Mouse (Mus musculus) kidney, postnatal 14 days (tissue): ENCODE measurements around the gene Stat5b.
A peak's percentile ranks its signal among the peaks of the same experiment; 100 is the strongest.

Source experiments
- DNase-seq: peaks from one replicate; pipeline ENCODE4 v3.0.0; 2022; ENCODE audit warnings: mixed read lengths

The Stat5b gene

GRCm38 (mm10) chr11:100865618-100866017 lies 15.1 kb upstream of the Stat5b start:
- no peak for DNase-seq

GRCm38 (mm10) chr11:100863141-100863540 lies 12.6 kb upstream of the Stat5b start:
- DNase-seq: no peak

GRCm38 (mm10) chr11:100861836-100862235 lies 11.3 kb upstream of the Stat5b start:
- no peak for DNase-seq

GRCm38 (mm10) chr11:100861335-100861734 lies 10.8 kb upstream of the Stat5b start:
- no peak for DNase-seq

- DNase-seq: peak; percentile 91
These were observed 9.9 kb upstream of the Stat5b start for GRCm38 (mm10) chr11:100860198-100861048.

- DNase-seq: no peak
These were observed 9.1 kb upstream of the Stat5b start for GRCm38 (mm10) chr11:100859579-100860075.

GRCm38 (mm10) chr11:100858935-100859578 lies 8.5 kb upstream of the Stat5b start, which contains the start of gene Stat5a:
Gene Stat5a (plus strand): TSS chr11:100859351.
- peak; percentile 91 for DNase-seq

GRCm38 (mm10) chr11:100857960-100858359 lies 7.4 kb upstream of the Stat5b start:
- DNase-seq: no peak

- no peak for DNase-seq
These were observed 4.7 kb upstream of the Stat5b start for GRCm38 (mm10) chr11:100855178-100855577.

GRCm38 (mm10) chr11:100854268-100854667 lies 3.7 kb upstream of the Stat5b start:
- peak; percentile 74 for DNase-seq

GRCm38 (mm10) chr11:100853018-100853417 lies 2.5 kb upstream of the Stat5b start:
- no peak for DNase-seq

- DNase-seq: no peak
These were observed 1.6 kb upstream of the Stat5b start for GRCm38 (mm10) chr11:100852088-100852487.

GRCm38 (mm10) chr11:100850778-100851528 lies 429 bp upstream of the Stat5b start:
- peak; percentile 78 for DNase-seq

GRCm38 (mm10) chr11:100849456-100850037 lies 977 bp downstream of the Stat5b start:
- no peak for DNase-seq

GRCm38 (mm10) chr11:100848789-100849379 lies 1.6 kb downstream of the Stat5b start:
- no peak for DNase-seq

- no peak for DNase-seq
These were observed 2.4 kb downstream of the Stat5b start for GRCm38 (mm10) chr11:100848080-100848479.

GRCm38 (mm10) chr11:100847572-100847971 lies 3.0 kb downstream of the Stat5b start:
- DNase-seq: no peak

- no peak for DNase-seq
These were observed 4.7 kb downstream of the Stat5b start for GRCm38 (mm10) chr11:100845793-100846192.

- DNase-seq: no peak
These were observed 6.4 kb downstream of the Stat5b start for GRCm38 (mm10) chr11:100844121-100844520.

- no peak for DNase-seq
These were observed 7.4 kb downstream of the Stat5b start for GRCm38 (mm10) chr11:100843070-100843669.

GRCm38 (mm10) chr11:100842025-100842424 lies 8.5 kb downstream of the Stat5b start:
- DNase-seq: no peak

- DNase-seq: no peak
These were observed 9.7 kb downstream of the Stat5b start for GRCm38 (mm10) chr11:100840866-100841265.
